Mouse (Mus musculus): ENCODE results near the gene Slc16a6. TPM values are rescaled to one million over a fixed set of nuclear protein-coding genes. Genes with fewer than 3 reads are reported as not detected.

Slc16a6 gene
- polyA plus RNA-seq, 1 experiment from 2014 or later = 13.3 TPM

DNA sequence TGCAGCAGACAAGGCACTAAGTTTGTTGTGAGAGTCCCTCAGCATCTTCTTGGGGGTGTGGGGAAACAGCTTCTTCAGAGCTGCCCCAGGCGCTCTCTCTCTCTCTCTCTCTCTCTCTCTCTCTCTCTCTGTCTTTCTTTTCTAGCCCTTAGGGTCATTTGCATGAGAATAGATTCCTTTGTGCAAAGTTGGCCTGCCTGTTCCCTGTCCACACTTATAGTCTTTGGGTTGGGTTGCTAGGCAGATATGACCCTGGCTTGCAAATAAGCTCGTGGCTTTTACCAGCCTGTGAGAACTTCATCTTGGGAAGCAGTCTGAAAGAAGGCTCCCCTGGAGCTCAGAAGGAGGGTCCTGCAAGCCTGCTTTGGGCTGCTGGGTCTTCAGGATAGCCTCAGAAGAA, 2.8 kb upstream of the Slc16a6 start:
- Histone ChIP-seq H3K27me3 (ENCODE audit: control insufficient read depth, insufficient read depth, low read length) (no peaks in the 10 kb centered on the region), H3K27ac (ENCODE audit: low read length) (no peak overlapping the region), H3K9ac (ENCODE audit: low read length) (no peak overlapping the region), H3K9me3 (replicated peaks; ENCODE audit: control insufficient read depth, low read length) (no peaks in the 10 kb centered on the region), H3K4me2 (ENCODE audit: low read depth, low read length) (no peak overlapping the region), H3K4me1 (ENCODE audit: control insufficient read depth, insufficient read depth, low read length) (peaks cover 9% of the 10 kb centered on the region; the same call in 1 of the 2 replicates), H3K4me3 (replicated peaks; ENCODE audit: low read length) (no peak overlapping the region), H3K36me3 (ENCODE audit: control insufficient read depth, insufficient read depth, low read length) (no peaks in the 10 kb centered on the region)
- no peak for ATAC-seq (ENCODE audit: insufficient read depth, low FRiP score)
- 64% methylated on average over 2 of the region's 2 CpGs for WGBS

DNA sequence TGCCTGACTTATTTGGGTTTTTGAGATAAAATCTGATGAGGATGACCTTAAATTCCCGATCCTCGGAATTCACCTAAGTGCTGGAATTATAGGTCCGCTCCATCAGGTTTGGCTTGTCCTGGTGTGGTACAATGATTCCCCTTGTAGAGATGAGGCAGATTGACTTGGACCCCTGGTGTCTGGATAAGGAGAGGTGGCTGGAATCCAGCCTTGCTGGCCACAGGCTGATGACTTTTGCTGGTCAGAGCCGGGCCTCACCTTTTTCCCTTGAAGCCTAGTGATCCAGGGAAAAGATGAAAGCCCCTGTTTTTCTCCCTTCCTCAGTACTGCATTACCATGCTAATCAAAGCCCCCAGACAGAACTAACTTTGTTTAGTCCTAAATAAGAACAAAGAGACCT, 2.3 kb upstream of the Slc16a6 start:
- Histone ChIP-seq H3K4me2 (ENCODE audit: low read depth, low read length) (no peak overlapping the region), H3K9ac (ENCODE audit: low read length) (no peak overlapping the region), H3K27ac (ENCODE audit: low read length) (no peak overlapping the region), H3K27me3 (ENCODE audit: control insufficient read depth, insufficient read depth, low read length) (no peaks in the 10 kb centered on the region), H3K9me3 (replicated peaks; ENCODE audit: control insufficient read depth, low read length) (no peaks in the 10 kb centered on the region), H3K4me1 (ENCODE audit: control insufficient read depth, insufficient read depth, low read length) (peaks cover 9% of the 10 kb centered on the region; the same call in 1 of the 2 replicates), H3K4me3 (replicated peaks; ENCODE audit: low read length) (no peak overlapping the region), H3K36me3 (ENCODE audit: control insufficient read depth, insufficient read depth, low read length) (no peaks in the 10 kb centered on the region)
- ATAC-seq (ENCODE audit: insufficient read depth, low FRiP score) = no peak
- 77% methylated on average over 4 of the region's 4 CpGs for WGBS

DNA sequence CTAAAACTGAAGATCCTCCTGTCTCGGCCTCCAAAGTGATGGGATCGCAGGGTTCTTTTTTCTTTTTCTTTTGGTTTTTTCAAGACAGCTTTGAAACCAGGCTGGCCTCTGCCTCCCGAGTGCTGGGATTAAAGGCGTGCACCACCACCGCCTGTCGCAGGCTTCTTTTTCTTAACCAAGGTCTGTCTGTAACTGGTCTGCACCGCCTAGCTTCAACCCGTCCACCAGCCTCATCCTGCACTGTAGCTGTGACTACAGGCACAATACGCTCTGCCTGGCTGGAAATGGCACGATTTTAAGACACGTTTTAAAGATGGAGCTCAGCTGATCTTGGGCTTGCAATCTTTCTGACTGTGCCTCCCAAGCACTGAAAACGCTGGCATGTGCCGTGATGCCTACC, 1.4 kb upstream of the Slc16a6 start:
- no peaks in the 10 kb centered on the region for H3K27me3 ChIP-seq (ENCODE audit: control insufficient read depth, insufficient read depth, low read length)
- H3K9ac ChIP-seq (ENCODE audit: low read length) = no peak overlapping the region
- no peaks in the 10 kb centered on the region for H3K36me3 ChIP-seq (ENCODE audit: control insufficient read depth, insufficient read depth, low read length)
- no peak overlapping the region for H3K27ac ChIP-seq (ENCODE audit: low read length)
- 85% methylated on average over 13 of the region's 13 CpGs for WGBS
- H3K9me3 ChIP-seq (replicated peaks; ENCODE audit: control insufficient read depth, low read length) = no peaks in the 10 kb centered on the region
- peaks cover 6% of the 10 kb centered on the region; the same call in 1 of the 2 replicates for H3K4me1 ChIP-seq (ENCODE audit: control insufficient read depth, insufficient read depth, low read length)
- ATAC-seq (ENCODE audit: insufficient read depth, low FRiP score) = no peak
- no peak overlapping the region for H3K4me3 ChIP-seq (replicated peaks; ENCODE audit: low read length)
- no peak overlapping the region for H3K4me2 ChIP-seq (ENCODE audit: low read depth, low read length)

DNA sequence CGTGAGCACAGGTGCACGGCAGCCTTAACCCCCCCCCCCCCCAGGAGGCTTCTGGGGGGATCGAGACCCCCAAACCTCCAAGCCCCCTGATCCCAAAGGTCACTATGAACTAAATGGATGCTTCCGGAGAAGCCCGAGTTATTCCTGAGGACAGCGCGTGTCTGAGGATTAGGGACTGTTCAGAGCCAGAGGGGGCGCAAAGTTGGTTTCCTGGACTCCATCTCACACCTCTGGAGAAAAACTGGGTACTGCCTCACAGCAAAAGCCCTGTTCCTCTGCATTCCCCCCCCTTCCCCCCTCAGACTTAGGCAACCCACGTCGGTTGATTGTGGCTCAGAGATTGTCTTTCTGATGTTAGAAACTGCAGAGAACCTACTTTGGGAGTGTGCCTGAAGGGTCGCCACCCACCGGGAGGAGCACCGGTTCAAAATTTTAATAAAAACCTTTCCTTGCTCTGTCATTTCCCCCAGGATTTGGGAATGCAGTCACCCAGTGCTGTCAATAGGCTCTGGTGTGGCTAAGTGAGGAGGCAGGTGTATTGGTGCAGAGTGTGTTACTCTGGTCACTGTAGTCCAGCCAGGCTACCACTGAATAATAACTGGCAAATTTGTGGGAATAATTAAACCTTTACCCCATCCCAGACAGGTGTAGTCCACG, 816 bp upstream of the Slc16a6 start:
- H3K4me2 ChIP-seq (ENCODE audit: low read depth, low read length) = peak overlapping the region; percentile 87
- ATAC-seq (ENCODE audit: insufficient read depth, low FRiP score) = no peak
- no peaks in the 10 kb centered on the region for H3K27me3 ChIP-seq (ENCODE audit: control insufficient read depth, insufficient read depth, low read length)
- WGBS = 9% methylated on average over 14 of the region's 14 CpGs
- H3K4me3 ChIP-seq (replicated peaks; ENCODE audit: low read length) = peak overlapping the region; percentile 67
- peak overlapping the region; percentile 89 for H3K9ac ChIP-seq (ENCODE audit: low read length)
- no peaks in the 10 kb centered on the region for H3K36me3 ChIP-seq (ENCODE audit: control insufficient read depth, insufficient read depth, low read length)
- H3K9me3 ChIP-seq (replicated peaks; ENCODE audit: control insufficient read depth, low read length) = no peaks in the 10 kb centered on the region
- H3K27ac ChIP-seq (ENCODE audit: low read length) = 0 out of 2 replicates have a peak overlapping the region, but pooled peaks have one; percentile 90
- peaks cover 6% of the 10 kb centered on the region; the same call in 1 of the 2 replicates for H3K4me1 ChIP-seq (ENCODE audit: control insufficient read depth, insufficient read depth, low read length)

DNA sequence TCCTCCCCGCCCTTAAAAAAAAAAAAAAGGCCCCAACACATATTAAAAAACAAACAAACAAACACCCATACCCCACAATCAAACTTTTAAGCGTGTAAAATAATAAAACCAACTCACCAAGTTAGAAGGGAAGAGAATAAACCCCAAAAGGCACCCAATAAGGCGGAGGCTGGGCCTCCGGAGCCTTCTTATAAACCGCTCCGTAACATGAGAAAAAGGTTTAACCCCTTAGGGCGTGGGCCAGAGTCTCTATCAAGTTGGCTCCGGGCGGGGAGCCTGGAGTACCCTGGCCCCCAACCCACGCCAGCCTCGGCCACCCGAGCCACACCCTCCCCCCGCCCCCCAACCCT, 602 bp downstream of the Slc16a6 start:
- ATAC-seq (ENCODE audit: insufficient read depth, low FRiP score) = peak; percentile 64

DNA sequence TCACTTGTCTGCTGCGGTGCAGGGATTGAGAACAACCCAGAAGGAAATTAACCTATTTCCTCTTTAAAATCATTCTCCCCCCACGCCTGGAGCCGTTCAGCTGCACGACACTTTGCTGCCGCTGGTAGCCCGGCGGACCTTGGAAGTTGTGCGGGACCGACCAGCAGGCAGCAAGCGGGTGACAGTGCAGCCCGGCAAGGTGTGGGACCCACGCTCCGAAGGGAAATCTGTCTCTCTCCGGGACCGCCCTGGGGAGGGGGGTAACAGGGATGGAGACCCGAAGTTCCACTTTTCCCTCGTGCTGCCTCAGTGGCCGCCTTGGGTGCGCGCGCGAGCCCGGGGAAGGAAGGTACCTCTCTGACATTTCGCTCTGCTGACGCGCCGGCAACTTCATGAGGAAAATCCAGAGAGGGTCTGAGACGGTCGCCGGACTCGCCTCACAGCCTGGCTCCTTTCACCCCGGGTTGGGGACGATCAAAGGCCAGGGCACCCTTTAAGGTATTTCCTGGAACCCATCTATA, 1.2 kb downstream of the Slc16a6 start:
- Histone ChIP-seq H3K36me3 (ENCODE audit: control insufficient read depth, insufficient read depth, low read length) (no peaks in the 10 kb centered on the region), H3K27me3 (ENCODE audit: control insufficient read depth, insufficient read depth, low read length) (no peaks in the 10 kb centered on the region), H3K9ac (ENCODE audit: low read length) (peak overlapping the region; percentile 89), H3K9me3 (replicated peaks; ENCODE audit: control insufficient read depth, low read length) (no peaks in the 10 kb centered on the region), H3K4me1 (ENCODE audit: control insufficient read depth, insufficient read depth, low read length) (peaks cover 6% of the 10 kb centered on the region; the same call in 1 of the 2 replicates), H3K4me2 (ENCODE audit: low read depth, low read length) (peak overlapping the region; percentile 87), H3K4me3 (replicated peaks; ENCODE audit: low read length) (peak overlapping the region; percentile 67), H3K27ac (ENCODE audit: low read length) (peak overlapping the region; percentile 90)
- WGBS = 2% methylated on average over 33 of the region's 33 CpGs
- no peak for ATAC-seq (ENCODE audit: insufficient read depth, low FRiP score)

More for the DNA sequence above, 602 bp downstream of the Slc16a6 start:
- Histone ChIP-seq H3K4me2 (ENCODE audit: low read depth, low read length) (peak overlapping the region; percentile 87), H3K4me3 (replicated peaks; ENCODE audit: low read length) (peak overlapping the region; percentile 67), H3K27me3 (ENCODE audit: control insufficient read depth, insufficient read depth, low read length) (no peaks in the 10 kb centered on the region), H3K9ac (ENCODE audit: low read length) (peak overlapping the region; percentile 89), H3K4me1 (ENCODE audit: control insufficient read depth, insufficient read depth, low read length) (peaks cover 6% of the 10 kb centered on the region; the same call in 1 of the 2 replicates), H3K9me3 (replicated peaks; ENCODE audit: control insufficient read depth, low read length) (no peaks in the 10 kb centered on the region), H3K36me3 (ENCODE audit: control insufficient read depth, insufficient read depth, low read length) (no peaks in the 10 kb centered on the region), H3K27ac (ENCODE audit: low read length) (peak overlapping the region; percentile 90)
- WGBS = 0% methylated on average over 12 of the region's 13 CpGs

DNA sequence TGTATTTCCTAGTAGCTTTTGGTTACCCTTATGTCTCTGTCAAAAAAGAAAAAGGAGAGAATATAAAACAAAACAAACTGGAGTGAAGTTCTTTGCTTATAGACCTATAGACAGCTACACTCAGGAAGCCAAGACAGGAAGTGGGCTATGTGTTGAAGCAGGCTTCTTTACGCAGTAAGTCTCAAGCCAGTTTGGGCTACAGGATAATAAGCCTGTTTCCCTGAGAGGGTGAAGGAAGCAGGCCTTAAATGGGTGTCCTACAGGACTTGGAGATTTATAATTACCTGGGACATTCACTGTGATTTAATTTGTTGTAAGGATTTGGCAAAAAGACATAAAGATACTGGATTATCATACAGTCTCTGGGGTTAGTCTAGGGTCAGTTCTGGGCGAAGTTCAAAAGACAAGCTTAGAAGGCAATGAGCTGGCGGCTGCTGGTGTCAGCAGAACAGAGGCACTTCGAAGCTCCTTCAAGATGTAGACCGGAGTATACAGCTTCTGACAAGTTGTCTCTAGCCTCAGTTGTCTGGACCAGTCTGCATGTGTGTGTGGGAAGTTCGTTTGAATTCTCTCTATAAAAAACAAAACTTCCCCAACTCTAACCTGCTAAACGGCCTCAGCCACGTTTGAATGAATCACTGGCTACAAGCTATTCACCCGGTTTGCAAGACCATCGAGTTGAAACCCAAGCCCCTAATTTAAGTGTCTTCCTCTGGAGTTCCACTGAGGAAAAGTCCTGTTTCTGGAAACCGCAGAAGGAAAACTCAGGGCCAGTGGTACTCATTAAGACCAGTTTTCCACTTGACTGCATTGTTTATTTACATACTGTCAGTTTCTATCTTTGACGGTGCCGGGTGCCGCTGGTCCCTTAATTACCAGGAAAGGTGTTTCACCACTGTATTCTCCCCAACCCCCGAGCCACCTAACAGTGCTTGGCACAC, 2.2 kb downstream of the Slc16a6 start:
- H3K4me3 ChIP-seq (replicated peaks; ENCODE audit: low read length) = peak overlapping the region; percentile 67
- ATAC-seq (ENCODE audit: insufficient read depth, low FRiP score) = no peak

DNA sequence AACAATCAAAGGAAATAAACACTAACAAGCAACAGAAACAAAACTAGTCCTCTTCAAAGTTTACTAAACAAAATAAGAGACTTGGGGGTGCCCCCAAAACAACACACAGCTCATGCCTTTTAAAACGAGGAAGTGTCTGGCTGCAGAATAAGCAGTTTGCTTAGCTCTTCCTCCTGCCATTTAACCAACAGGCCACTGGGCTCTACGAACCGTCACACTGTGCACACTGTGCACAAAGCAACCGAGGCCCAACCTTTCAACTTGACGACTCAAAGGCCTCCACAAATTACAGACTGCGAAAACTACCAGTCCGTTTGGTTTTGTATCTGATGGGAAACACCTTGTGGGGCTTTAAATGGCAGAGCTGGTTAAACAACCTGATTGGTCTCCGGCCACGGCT, 3.2 kb downstream of the Slc16a6 start:
- no peak overlapping the region for H3K9ac ChIP-seq (ENCODE audit: low read length)
- no peak overlapping the region for H3K27ac ChIP-seq (ENCODE audit: low read length)
- 49% methylated on average over 9 of the region's 9 CpGs for WGBS
- no peaks in the 10 kb centered on the region for H3K9me3 ChIP-seq (replicated peaks; ENCODE audit: control insufficient read depth, low read length)
- no peak overlapping the region for H3K4me3 ChIP-seq (replicated peaks; ENCODE audit: low read length)
- no peaks in the 10 kb centered on the region for H3K36me3 ChIP-seq (ENCODE audit: control insufficient read depth, insufficient read depth, low read length)
- H3K4me1 ChIP-seq (ENCODE audit: control insufficient read depth, insufficient read depth, low read length) = peaks cover 6% of the 10 kb centered on the region; the same call in 1 of the 2 replicates
- H3K27me3 ChIP-seq (ENCODE audit: control insufficient read depth, insufficient read depth, low read length) = no peaks in the 10 kb centered on the region
- no peak overlapping the region for H3K4me2 ChIP-seq (ENCODE audit: low read depth, low read length)
- ATAC-seq (ENCODE audit: insufficient read depth, low FRiP score) = no peak

More for the DNA sequence above, 2.2 kb downstream of the Slc16a6 start:
- peak overlapping the region; percentile 87 for H3K4me2 ChIP-seq (ENCODE audit: low read depth, low read length)
- peaks cover 6% of the 10 kb centered on the region; the same call in 1 of the 2 replicates for H3K4me1 ChIP-seq (ENCODE audit: control insufficient read depth, insufficient read depth, low read length)
- no peaks in the 10 kb centered on the region for H3K36me3 ChIP-seq (ENCODE audit: control insufficient read depth, insufficient read depth, low read length)
- H3K9ac ChIP-seq (ENCODE audit: low read length) = peak overlapping the region; percentile 28; the same call in 1 of the 2 replicates
- no peaks in the 10 kb centered on the region for H3K9me3 ChIP-seq (replicated peaks; ENCODE audit: control insufficient read depth, low read length)
- H3K27me3 ChIP-seq (ENCODE audit: control insufficient read depth, insufficient read depth, low read length) = no peaks in the 10 kb centered on the region
- H3K27ac ChIP-seq (ENCODE audit: low read length) = peak overlapping the region; percentile 90
- 33% methylated on average over 15 of the region's 15 CpGs for WGBS

DNA sequence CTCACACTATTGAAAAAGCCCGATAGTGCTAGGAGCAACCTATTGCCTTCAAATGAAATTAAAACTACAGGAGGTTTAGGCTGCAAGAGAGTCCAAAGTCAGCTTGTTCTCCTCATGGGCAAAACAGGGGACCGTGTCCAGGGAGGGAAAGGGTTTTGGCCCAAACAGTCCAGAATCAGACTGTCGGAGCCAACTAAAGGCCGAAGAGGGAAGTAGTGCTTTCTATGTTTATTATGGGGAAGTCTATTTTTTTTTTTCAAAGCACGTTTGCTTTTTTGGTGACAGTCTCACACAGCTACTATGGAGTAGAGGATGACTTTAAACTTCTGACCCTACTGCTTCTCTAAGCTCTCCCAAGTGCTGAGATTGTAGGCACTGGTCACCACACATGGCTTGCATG, 5.3 kb downstream of the Slc16a6 start:
- H3K4me1 ChIP-seq (ENCODE audit: control insufficient read depth, insufficient read depth, low read length) = peaks cover 6% of the 10 kb centered on the region; the same call in 1 of the 2 replicates
- H3K9ac ChIP-seq (ENCODE audit: low read length) = no peak overlapping the region
- no peak overlapping the region for H3K4me3 ChIP-seq (replicated peaks; ENCODE audit: low read length)
- H3K4me2 ChIP-seq (ENCODE audit: low read depth, low read length) = no peak overlapping the region
- H3K27ac ChIP-seq (ENCODE audit: low read length) = no peak overlapping the region
- H3K9me3 ChIP-seq (replicated peaks; ENCODE audit: control insufficient read depth, low read length) = no peaks in the 10 kb centered on the region
- H3K36me3 ChIP-seq (ENCODE audit: control insufficient read depth, insufficient read depth, low read length) = no peaks in the 10 kb centered on the region
- 58% methylated on average over 5 of the region's 5 CpGs for WGBS
- H3K27me3 ChIP-seq (ENCODE audit: control insufficient read depth, insufficient read depth, low read length) = no peaks in the 10 kb centered on the region
- no peak for ATAC-seq (ENCODE audit: insufficient read depth, low FRiP score)
